Mouse (Mus musculus) hindbrain, embryonic 16.5 days (tissue): ENCODE results near the gene Tstd3. TPM values are rescaled to one million over a fixed set of nuclear protein-coding genes. Genes with fewer than 3 reads are reported as not detected.
A peak's percentile ranks its signal among the peaks of the same experiment; 100 is the strongest.

Experiments
- ATAC-seq: fragments of 200-750 bp; cut with Nextera tagmentation; 2 replicates; pipeline ENCODE4 v1.8.0; 2017; ENCODE audit warnings: moderate TSS enrichment, moderate library complexity
- H3K27ac ChIP-seq: fragments of 300-500 bp; sonication (generic); 2 replicates; pipeline ENCODE4 v1.5.1; 2014; ENCODE audit warnings: low read depth, mild to moderate bottlenecking, control low read depth, low read length, moderate library complexity
- H3K27me3 ChIP-seq: fragments of 300-500 bp; sonication (generic); replicated peaks from 2 replicates; pipeline ENCODE4 v1.6.1; 2014; ENCODE audit warnings: low read length; ENCODE audit not compliant: control insufficient read depth, insufficient read depth
- H3K36me3 ChIP-seq: fragments of 300-500 bp; sonication (generic); 2 replicates; pipeline ENCODE4 v1.6.1; 2014; ENCODE audit warnings: mild to moderate bottlenecking, low read length, moderate library complexity, mixed read lengths; ENCODE audit not compliant: control insufficient read depth, insufficient read depth
- H3K4me1 ChIP-seq: fragments of 300-500 bp; sonication (generic); 2 replicates; pipeline ENCODE4 v1.6.1; 2014; ENCODE audit warnings: low read depth, low read length; ENCODE audit not compliant: control insufficient read depth, insufficient read depth
- H3K4me2 ChIP-seq: fragments of 300-500 bp; sonication (generic); 2 replicates; pipeline ENCODE4 v1.6.1; 2014; ENCODE audit warnings: mild to moderate bottlenecking, low read length, control low read depth, moderate library complexity
- H3K4me3 ChIP-seq: fragments of 300-500 bp; sonication (generic); 2 replicates; pipeline ENCODE4 v1.5.1; 2014; ENCODE audit warnings: mild to moderate bottlenecking, low read length, control low read depth, moderate library complexity
- H3K9ac ChIP-seq: fragments of 300-500 bp; sonication (generic); 2 replicates; pipeline ENCODE4 v1.6.1; 2014; ENCODE audit warnings: low read depth, mild to moderate bottlenecking, control low read depth, low read length, moderate library complexity
- H3K9me3 ChIP-seq: fragments of 300-500 bp; sonication (generic); 2 replicates; pipeline ENCODE4 v1.6.1; 2014; ENCODE audit warnings: mild to moderate bottlenecking, low read length, moderate library complexity; ENCODE audit not compliant: control insufficient read depth
- WGBS: fragments of 180-500 bp; shearing (Covaris S2); extraction: QIAGEN DNeasy Blood & Tissue Kit; methylation state at CpG from one replicate; pipeline ENCODE4 v1.1.7; 2014; 5-methylcytosine and 5-hydroxymethylcytosine counted together
- polyA plus RNA-seq: library from polyadenylated mRNA; unstranded; fragments of >200 nt; fragmentation: Nextera tagmentation; extraction: Ambion mirVana; gene quantifications from 2 replicates; pipeline ENCODE4 v1.2.1, GENCODE M21; 2015

The Tstd3 gene
- polyA plus RNA-seq, 1 experiment from 2014 or later: 28.5 TPM

GRCm38 (mm10) chr4:21722752-21723334, 44.2 kb downstream of the Tstd3 start:
- Histone ChIP-seq H3K36me3 (no peaks in the 10 kb centered on the region), H3K27ac (no peak overlapping the region), H3K27me3 (no peaks in the 10 kb centered on the region), H3K4me3 (no peak overlapping the region), H3K9me3 (no peaks in the 10 kb centered on the region), H3K4me1 (no peaks in the 10 kb centered on the region), H3K9ac (no peak overlapping the region), H3K4me2 (no peak overlapping the region)
- 35% methylated on average over 7 of the region's 7 CpGs for WGBS
- no peak for ATAC-seq

DNA sequence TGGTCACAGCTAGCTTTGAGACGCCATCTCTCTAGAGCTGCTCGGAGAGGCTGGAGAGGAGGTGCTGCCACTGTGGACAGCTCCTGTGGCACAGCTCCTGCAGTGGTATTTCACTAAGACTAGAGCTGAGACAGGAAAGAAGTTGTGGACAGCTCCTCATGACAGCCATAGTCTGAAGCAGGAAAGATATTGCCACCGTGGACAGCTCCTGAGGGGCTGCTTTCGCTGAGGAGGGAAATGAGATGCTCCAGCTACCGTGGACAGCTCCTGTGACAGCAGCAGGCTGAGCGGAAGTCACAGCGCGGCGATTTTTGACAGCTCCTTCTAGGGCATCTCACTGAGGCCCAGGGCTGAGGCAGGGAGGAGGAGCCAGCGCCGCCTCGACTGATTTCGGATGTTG, 54.9 kb downstream of the Tstd3 start:
- peaks cover 4% of the 10 kb centered on the region for H3K4me1 ChIP-seq
- H3K9me3 ChIP-seq: no peaks in the 10 kb centered on the region
- WGBS: 6% methylated on average over 13 of the region's 13 CpGs
- no peaks in the 10 kb centered on the region for H3K36me3 ChIP-seq
- no peaks in the 10 kb centered on the region for H3K27me3 ChIP-seq
- peak overlapping the region; percentile 49 for H3K4me2 ChIP-seq
- no peak overlapping the region for H3K27ac ChIP-seq
- peak overlapping the region; percentile 28 for H3K4me3 ChIP-seq
- peak; percentile 89 for ATAC-seq
- peak overlapping the region; percentile 33; the same call in 1 of the 2 replicates for H3K9ac ChIP-seq

Other genes with a start within 250 kb of the Tstd3 start
- 0.36 and 0.48 TPM in 2 replicates for gene Prdm13, start 81.2 kb downstream of the Tstd3 start, polyA plus RNA-seq
- 68.7 and 72.4 TPM in 2 replicates for gene Ccnc, start 39.5 kb downstream of the Tstd3 start, polyA plus RNA-seq
- gene Usp45, start 56 bp downstream of the Tstd3 start, polyA plus RNA-seq: 5.2 and 5.4 TPM in 2 replicates
- 155 and 157 TPM in 2 replicates for gene Pnisr, start 80.4 kb upstream of the Tstd3 start, polyA plus RNA-seq
- gene Coq3, start 112.5 kb upstream of the Tstd3 start, polyA plus RNA-seq: 15.9 TPM in 2 replicates
- gene Faxc, start 164.1 kb upstream of the Tstd3 start, polyA plus RNA-seq: 12.5 and 17.0 TPM in 2 replicates